Mouse (Mus musculus): ENCODE data around the gene Plvap. TPM values are rescaled to one million over a fixed set of nuclear protein-coding genes. Genes with fewer than 3 reads are reported as not detected.

The Plvap gene
- polyA plus RNA-seq, 1 experiment, result 25.6 TPM

DNA sequence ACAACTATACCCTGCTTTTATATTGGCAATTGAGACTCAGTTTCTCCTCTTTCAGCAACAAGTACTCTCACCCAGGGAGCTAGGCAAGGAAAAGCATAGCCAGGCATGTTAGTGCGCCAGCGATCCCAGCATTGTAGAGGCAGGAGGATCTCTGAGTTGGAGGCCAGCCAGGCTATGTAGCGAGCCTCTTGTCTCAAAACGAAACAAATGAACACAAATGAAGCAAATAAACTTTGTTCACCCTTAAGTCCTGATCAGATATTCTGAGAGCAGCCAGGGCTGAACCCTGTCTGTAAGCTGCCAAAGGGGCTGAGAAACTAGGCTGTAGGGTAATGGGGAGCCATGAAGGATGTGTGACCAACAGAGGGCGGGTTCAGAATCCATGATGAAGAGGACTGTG, 15.7 kb downstream of the Plvap start:
- Histone ChIP-seq H3K4me1 (ENCODE audit: control insufficient read depth, insufficient read depth, low read length) (peaks cover 28% of the 10 kb centered on the region), H3K4me3 (replicated peaks; ENCODE audit: insufficient read depth, low read depth, low read length) (no peak overlapping the region), H3K27me3 (ENCODE audit: control insufficient read depth, insufficient read depth, low read length) (no peaks in the 10 kb centered on the region), H3K27ac (ENCODE audit: insufficient read depth, low read length) (peak overlapping the region; percentile 84)
- WGBS, result 81% methylated on average over 5 of the region's 5 CpGs
- peak in 1 of 2 experiments; percentile 35 for DNase-seq
- no peak for TF ChIP-seq POLR2A (IDR thresholded peaks at IDR 0.05; ENCODE audit: borderline replicate concordance, insufficient read depth, low read length)
- no peak for TF ChIP-seq CTCF (IDR thresholded peaks at IDR 0.05; ENCODE audit: borderline replicate concordance, insufficient read depth, low read depth, low read length)

- H3K27ac ChIP-seq (ENCODE audit: insufficient read depth, low read length), result no peak overlapping the region
- H3K27me3 ChIP-seq (ENCODE audit: control insufficient read depth, insufficient read depth, low read length), result no peaks in the 10 kb centered on the region
- H3K4me1 ChIP-seq (ENCODE audit: control insufficient read depth, insufficient read depth, low read length), result peaks cover 28% of the 10 kb centered on the region
- DNase-seq, result peak; percentile 85 to 88
- 5% methylated on average over 16 of the region's 16 CpGs for WGBS
- TF ChIP-seq POLR2A (IDR thresholded peaks at IDR 0.05; ENCODE audit: borderline replicate concordance, insufficient read depth, low read length) (no peak), CTCF (IDR thresholded peaks at IDR 0.05; ENCODE audit: borderline replicate concordance, insufficient read depth, low read depth, low read length) (peak; percentile 82)
- no peak overlapping the region for H3K4me3 ChIP-seq (replicated peaks; ENCODE audit: insufficient read depth, low read depth, low read length)
These were observed 16.5 kb downstream of the Plvap start for GRCm38 (mm10) chr8:71495039-71495438.

- under 1% methylated on average over 22 of the region's 22 CpGs for whole genome bisulfite sequencing
- Histone ChIP-seq H3K27ac (ENCODE audit: insufficient read depth, low read length) (no peak overlapping the region), H3K4me3 (replicated peaks; ENCODE audit: insufficient read depth, low read depth, low read length) (peak overlapping the region; percentile 68), H3K4me1 (ENCODE audit: control insufficient read depth, insufficient read depth, low read length) (peaks cover 9% of the 10 kb centered on the region), H3K27me3 (ENCODE audit: control insufficient read depth, insufficient read depth, low read length) (no peaks in the 10 kb centered on the region)
- no peak for TF ChIP-seq CTCF (IDR thresholded peaks at IDR 0.05; ENCODE audit: borderline replicate concordance, insufficient read depth, low read depth, low read length)
- TF ChIP-seq POLR2A (IDR thresholded peaks at IDR 0.05; ENCODE audit: borderline replicate concordance, insufficient read depth, low read length), result peak; percentile 47; the same call in 1 of the 2 replicates
- DNase-seq, result peak; percentile 88 to 93
These were observed 23.1 kb downstream of the Plvap start for GRCm38 (mm10) chr8:71488454-71488853.

DNA sequence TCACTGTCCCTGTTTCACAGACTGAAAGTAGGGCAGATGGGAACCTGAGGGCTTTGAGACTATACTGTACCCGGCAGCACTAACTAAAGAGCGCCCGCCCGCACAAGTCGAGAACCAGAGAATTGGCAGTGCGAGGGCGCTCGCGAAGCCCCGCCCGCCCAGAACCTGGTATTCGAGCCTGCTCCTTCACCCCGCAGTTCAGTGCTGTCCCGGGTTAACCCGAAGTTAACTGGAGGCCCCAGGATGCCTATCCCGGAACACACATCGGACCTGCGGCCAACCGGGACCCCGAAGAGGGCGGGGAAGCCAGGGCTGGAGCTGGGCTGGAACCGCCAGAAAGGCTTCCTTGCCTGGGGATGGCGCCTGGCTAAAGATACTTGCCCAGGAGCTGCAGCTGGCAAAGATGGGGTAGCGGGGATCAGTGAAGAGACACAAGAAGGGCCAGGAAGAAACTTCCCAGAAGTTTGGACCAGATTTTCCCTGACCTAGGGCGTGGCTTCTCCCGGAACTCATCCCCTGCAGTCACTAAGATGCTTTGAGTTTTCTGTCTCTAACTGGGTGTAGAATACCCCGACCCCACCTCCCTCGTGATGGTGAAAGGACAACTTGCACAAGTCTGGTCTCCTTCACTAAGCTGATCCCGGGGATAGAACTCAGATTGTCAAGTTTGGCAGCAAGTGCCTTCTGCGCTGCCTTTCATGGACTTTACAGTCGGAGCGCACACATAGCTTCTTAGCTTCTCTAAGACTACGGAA, 23.7 kb downstream of the Plvap start, which contains the start of gene Gtpbp3:
Gene Gtpbp3, plus strand, starts transcription at position 413 of the 755 bp plus-strand sequence.
- DNase-seq, result peak; percentile 82
- peak within 1 kb of the TSS; percentile 68 for H3K4me3 ChIP-seq (replicated peaks; ENCODE audit: insufficient read depth, low read depth, low read length)
- no peaks in the 10 kb centered on the region for H3K27me3 ChIP-seq (ENCODE audit: control insufficient read depth, insufficient read depth, low read length)
- peak within 1 kb of the TSS; percentile 18; the same call in 1 of the 2 replicates for H3K27ac ChIP-seq (ENCODE audit: insufficient read depth, low read length)
- WGBS, result under 1% methylated on average over 33 of the region's 33 CpGs
- H3K4me1 ChIP-seq (ENCODE audit: control insufficient read depth, insufficient read depth, low read length), result peaks cover 9% of the 10 kb centered on the region
- no peak for TF ChIP-seq CTCF (IDR thresholded peaks at IDR 0.05; ENCODE audit: borderline replicate concordance, insufficient read depth, low read depth, low read length)
- TF ChIP-seq POLR2A (IDR thresholded peaks at IDR 0.05; ENCODE audit: borderline replicate concordance, insufficient read depth, low read length), result no peak

- WGBS, result 7% methylated on average over 7 of the region's 7 CpGs
- H3K27ac ChIP-seq (ENCODE audit: insufficient read depth, low read length), result peak overlapping the region; percentile 64
- peak overlapping the region; percentile 48 for H3K4me3 ChIP-seq (replicated peaks; ENCODE audit: insufficient read depth, low read depth, low read length)
- H3K4me1 ChIP-seq (ENCODE audit: control insufficient read depth, insufficient read depth, low read length), result peaks cover 9% of the 10 kb centered on the region
- no peaks in the 10 kb centered on the region for H3K27me3 ChIP-seq (ENCODE audit: control insufficient read depth, insufficient read depth, low read length)
- TF ChIP-seq POLR2A (IDR thresholded peaks at IDR 0.05; ENCODE audit: borderline replicate concordance, insufficient read depth, low read length) (no peak), CTCF (IDR thresholded peaks at IDR 0.05; ENCODE audit: borderline replicate concordance, insufficient read depth, low read depth, low read length) (no peak)
- DNase-seq, result peak in 1 of 2 experiments; percentile 40
These were observed 25.4 kb downstream of the Plvap start for GRCm38 (mm10) chr8:71486136-71486529.

DNA sequence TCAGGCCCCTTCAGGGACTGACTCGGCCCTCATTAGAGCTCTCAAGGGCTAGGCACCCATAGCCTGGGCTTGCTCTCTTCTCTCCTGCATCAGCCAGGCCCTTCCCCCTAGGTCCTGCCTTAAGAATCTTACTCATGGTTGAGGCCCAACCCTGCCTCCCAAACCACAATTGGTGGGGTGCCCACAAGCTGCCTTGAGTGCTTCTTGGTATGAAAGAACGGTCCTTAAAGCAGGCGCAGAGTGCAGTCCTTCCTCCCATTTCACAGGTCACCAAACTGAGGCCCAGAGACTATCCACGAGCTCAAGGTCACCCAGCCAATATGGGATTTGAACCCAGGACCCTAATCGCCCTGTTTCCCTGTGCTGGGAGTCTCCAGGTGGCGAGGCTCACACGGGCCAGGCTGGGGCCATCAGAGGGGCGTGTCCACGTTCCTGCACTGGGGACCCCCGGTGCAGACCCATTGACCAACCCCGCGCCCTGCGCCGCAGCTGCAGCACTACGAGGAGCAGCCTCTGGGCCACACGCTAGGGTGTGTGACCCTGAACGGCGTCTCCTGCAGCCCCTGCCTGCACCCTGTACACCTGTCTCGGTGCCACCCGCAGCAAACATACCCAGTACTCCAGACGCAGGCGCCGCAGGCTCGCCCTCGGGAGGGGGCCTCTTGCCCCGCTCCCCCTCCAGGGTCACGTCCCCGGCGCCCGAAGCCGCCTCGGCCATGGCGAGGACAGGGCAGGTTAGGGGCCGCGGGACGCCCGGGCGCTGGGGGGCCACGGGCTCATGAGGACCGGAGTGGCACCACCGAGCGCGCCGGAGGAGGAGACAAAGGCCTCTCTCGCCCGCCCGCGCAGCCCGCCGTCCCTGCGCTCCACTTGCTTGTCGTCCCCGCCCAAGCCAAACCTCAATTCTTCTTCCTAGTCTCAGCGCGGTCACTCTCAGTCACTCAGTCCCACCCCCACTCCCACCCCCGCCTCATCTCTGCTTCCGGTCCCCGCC, 26.1 kb downstream of the Plvap start, which contains the start of gene Ano8:
Gene Ano8, minus strand, starts transcription at position 822 of the 994 bp plus-strand sequence.
- Histone ChIP-seq H3K27ac (ENCODE audit: insufficient read depth, low read length) (peak within 1 kb of the TSS; percentile 88), H3K4me3 (replicated peaks; ENCODE audit: insufficient read depth, low read depth, low read length) (peak within 1 kb of the TSS; percentile 89), H3K4me1 (ENCODE audit: control insufficient read depth, insufficient read depth, low read length) (peaks cover 9% of the 10 kb centered on the region), H3K27me3 (ENCODE audit: control insufficient read depth, insufficient read depth, low read length) (no peaks in the 10 kb centered on the region)
- 4% methylated on average over 56 of the region's 58 CpGs for whole genome bisulfite sequencing
- peak; percentile 91 to 92 for DNase-seq
- TF ChIP-seq POLR2A (IDR thresholded peaks at IDR 0.05; ENCODE audit: borderline replicate concordance, insufficient read depth, low read length), result peak; percentile 46; the same call in 1 of the 2 replicates
- TF ChIP-seq CTCF (IDR thresholded peaks at IDR 0.05; ENCODE audit: borderline replicate concordance, insufficient read depth, low read depth, low read length), result no peak

- no peak for DNase-seq
- Histone ChIP-seq H3K27me3 (ENCODE audit: control insufficient read depth, insufficient read depth, low read length) (no peaks in the 10 kb centered on the region), H3K4me1 (ENCODE audit: control insufficient read depth, insufficient read depth, low read length) (peaks cover 9% of the 10 kb centered on the region; the same call in 1 of the 2 replicates), H3K4me3 (replicated peaks; ENCODE audit: insufficient read depth, low read depth, low read length) (peak overlapping the region; percentile 89), H3K27ac (ENCODE audit: insufficient read depth, low read length) (no peak overlapping the region)
- TF ChIP-seq POLR2A (IDR thresholded peaks at IDR 0.05; ENCODE audit: borderline replicate concordance, insufficient read depth, low read length) (no peak), CTCF (IDR thresholded peaks at IDR 0.05; ENCODE audit: borderline replicate concordance, insufficient read depth, low read depth, low read length) (no peak)
- WGBS, result 89% methylated on average over 19 of the region's 19 CpGs
These were observed 26.8 kb downstream of the Plvap start for GRCm38 (mm10) chr8:71484736-71485135.
